Comparison of ENCODE assay signal across 8 mouse cellular contexts in genomic region chr13:29957731-29958254, GRCm38 (mm10). TPM values are rescaled to one million over a fixed set of nuclear protein-coding genes. Genes with fewer than 3 reads are reported as not detected.
A peak's percentile ranks its signal among the peaks of the same experiment; 100 is the strongest.
DNase-seq lines count a peak whose midpoint lies in the region; ATAC-seq and TF ChIP-seq lines count a peak whose summit lies in the region.

No protein-coding gene starts in this region.

- ATAC-seq in lung, embryonic 14.5 days (ENCODE audit: insufficient read depth): peak; percentile 62
- peak; percentile 44; the same call in 1 of the 2 replicates for ATAC-seq in embryonic facial prominence, embryonic 14.5 days (ENCODE audit: low read depth)
- peak; percentile 33; the same call in 1 of the 2 replicates for ATAC-seq in lung, postnatal 0 days

- WGBS in lung, embryonic 14.5 days: 71% methylated on average over 9 of the region's 9 CpGs
- WGBS in embryonic facial prominence, embryonic 14.5 days: 39% methylated on average over 9 of the region's 9 CpGs
- 54% methylated on average over 9 of the region's 9 CpGs for WGBS in kidney, adult 2 months
- WGBS in lung, postnatal 0 days: 70% methylated on average over 9 of the region's 9 CpGs

- 0 out of 2 replicates have a peak, but pooled peaks cover 3% of the 10 kb centered on the region for H3K9me3 ChIP-seq in lung, embryonic 14.5 days (ENCODE audit: low read depth, low read length)
- H3K9me3 ChIP-seq in embryonic facial prominence, embryonic 14.5 days (ENCODE audit: control insufficient read depth, low read length): no peaks in the 10 kb centered on the region
- no peaks in the 10 kb centered on the region for H3K9me3 ChIP-seq in lung, postnatal 0 days (ENCODE audit: low read length)

- no peak overlapping the region for H3K27ac ChIP-seq in lung, embryonic 14.5 days (ENCODE audit: low read depth)
- 0 out of 2 replicates have a peak overlapping the region, but pooled peaks have one; percentile 21 for H3K27ac ChIP-seq in embryonic facial prominence, embryonic 14.5 days (replicated peaks; ENCODE audit: low read depth, low read length)
- H3K27ac ChIP-seq in kidney, adult 2 months (ENCODE audit: insufficient read depth, low read depth, low read length): no peak overlapping the region
- no peak overlapping the region for H3K27ac ChIP-seq in lung, postnatal 0 days (ENCODE audit: low read length)

- H3K4me1 ChIP-seq in lung, embryonic 14.5 days (ENCODE audit: insufficient read depth): no peaks in the 10 kb centered on the region
- peaks cover 7% of the 10 kb centered on the region; the same call in 1 of the 2 replicates for H3K4me1 ChIP-seq in embryonic facial prominence, embryonic 14.5 days (ENCODE audit: control insufficient read depth, insufficient read depth, low read length)
- H3K4me1 ChIP-seq in kidney, adult 2 months (ENCODE audit: control insufficient read depth, insufficient read depth, low read length): no peaks in the 10 kb centered on the region
- H3K4me1 ChIP-seq in lung, postnatal 0 days (ENCODE audit: insufficient read depth, low read depth, low read length): no peaks in the 10 kb centered on the region

- H3K27me3 ChIP-seq in lung, embryonic 14.5 days (ENCODE audit: insufficient read depth, low read length): no peaks in the 10 kb centered on the region
- no peaks in the 10 kb centered on the region for H3K27me3 ChIP-seq in embryonic facial prominence, embryonic 14.5 days (replicated peaks; ENCODE audit: control insufficient read depth, insufficient read depth, low read length)
- no peaks in the 10 kb centered on the region for H3K27me3 ChIP-seq in kidney, adult 2 months (replicated peaks; ENCODE audit: control insufficient read depth, insufficient read depth, low read length)
- no peaks in the 10 kb centered on the region for H3K27me3 ChIP-seq in lung, postnatal 0 days (replicated peaks; ENCODE audit: insufficient read depth, low read length)

- H3K9ac ChIP-seq in lung, embryonic 14.5 days: no peak overlapping the region
- H3K9ac ChIP-seq in embryonic facial prominence, embryonic 14.5 days (ENCODE audit: low read depth, low read length): no peak overlapping the region
- no peak overlapping the region for H3K9ac ChIP-seq in lung, postnatal 0 days (replicated peaks; ENCODE audit: low read depth)

- H3K4me2 ChIP-seq in lung, embryonic 14.5 days: no peak overlapping the region
- H3K4me2 ChIP-seq in embryonic facial prominence, embryonic 14.5 days (ENCODE audit: low read depth, low read length): no peak overlapping the region
- H3K4me2 ChIP-seq in lung, postnatal 0 days (replicated peaks; ENCODE audit: low read depth, low read length): no peak overlapping the region

- no peak for TF ChIP-seq EP300 in lung, postnatal 0 days (IDR thresholded peaks at IDR 0.05)

- 0 out of 2 replicates have a peak, but pooled peaks cover 9% of the 10 kb centered on the region for H3K36me3 ChIP-seq in lung, embryonic 14.5 days (ENCODE audit: insufficient read depth)
- no peaks in the 10 kb centered on the region for H3K36me3 ChIP-seq in embryonic facial prominence, embryonic 14.5 days (ENCODE audit: control insufficient read depth, insufficient read depth, low read length)
- no peaks in the 10 kb centered on the region for H3K36me3 ChIP-seq in kidney, adult 2 months (ENCODE audit: control insufficient read depth, insufficient read depth, low read length)
- no peaks in the 10 kb centered on the region for H3K36me3 ChIP-seq in lung, postnatal 0 days (ENCODE audit: insufficient read depth, low read length)

- H3K4me3 ChIP-seq in lung, embryonic 14.5 days (ENCODE audit: low read depth, low read length): no peak overlapping the region
- no peak overlapping the region for H3K4me3 ChIP-seq in embryonic facial prominence, embryonic 14.5 days (ENCODE audit: low read depth, low read length)
- no peak overlapping the region for H3K4me3 ChIP-seq in kidney, adult 2 months (ENCODE audit: insufficient read depth, low read depth, low read length)
- H3K4me3 ChIP-seq in lung, postnatal 0 days (ENCODE audit: low read depth, low read length): no peak overlapping the region

- DNase-seq in lung, embryonic 14.5 days: no peak
- DNase-seq in lung, adult 18-20 months: no peak
- peak; percentile 49 for DNase-seq in embryonic facial prominence, embryonic 14.5 days (ENCODE audit: low spot score)
- DNase-seq in kidney, adult 2 months: peak; percentile 31
- DNase-seq in lung, postnatal 0 days (ENCODE audit: low spot score): no peak
- DNase-seq in layer of hippocampus, postnatal 25 days (ENCODE audit: extremely low spot score in 1 of 2, low spot score in 1 of 2): no peak
- DNase-seq in layer of hippocampus, postnatal 14 days (ENCODE audit: low spot score in 2 of 2): no peak
- DNase-seq in thymus, postnatal 0 days (ENCODE audit: low spot score): no peak

- no peak for TF ChIP-seq CTCF in lung, embryonic 14.5 days (IDR thresholded peaks at IDR 0.05; ENCODE audit: low read depth)
- TF ChIP-seq CTCF in kidney, adult 2 months (conservative IDR thresholded peaks at IDR 0.05; ENCODE audit: insufficient read depth, insufficient read length, low read depth, low read length): no peak
- no peak for TF ChIP-seq CTCF in lung, postnatal 0 days (IDR thresholded peaks at IDR 0.05)

- TF ChIP-seq POLR2A in kidney, adult 2 months (IDR thresholded peaks at IDR 0.05; ENCODE audit: low read depth, low read length): no peak

RNA-seq across cellular contexts. Expression of gene E2f3, which starts 28.1 kb away (rescaled TPM):
- 17.6 and 18.3 TPM in 2 replicates for polyA plus RNA-seq in lung, embryonic 14.5 days (2014; fragmentation: Nextera tagmentation; extraction: Ambion mirVana)
- 9.7 and 10.6 TPM in 2 replicates for polyA plus RNA-seq in embryonic facial prominence, embryonic 14.5 days (2014; fragmentation: Nextera tagmentation; extraction: Ambion mirVana)
- polyA plus RNA-seq in kidney, adult 2 months (2012; rRNA removed): 2.1 and 2.2 TPM in 2 replicates
- polyA plus RNA-seq in lung, postnatal 0 days (2015; fragmentation: Nextera tagmentation; extraction: Ambion mirVana): 2.6 and 3.0 TPM in 2 replicates
- total RNA-seq in layer of hippocampus, postnatal 25 days (2021): 10 to 100 TPM; 24.2 to 25.6 TPM
- 10 to 100 TPM; 26.7 to 27.4 TPM for total RNA-seq in layer of hippocampus, postnatal 14 days (2021)
- polyA plus RNA-seq in thymus, postnatal 0 days (2015; fragmentation: Nextera tagmentation; extraction: Ambion mirVana): 7.1 and 7.5 TPM in 2 replicates

Comparison
In these comparisons a context has a peak if more than half of its experiments do, and no peak if none do; other contexts are left out.
1. DNase-seq: peak in embryonic facial prominence, embryonic 14.5 days (single experiment) and kidney, adult 2 months (single experiment); none in lung, embryonic 14.5 days (single experiment), lung, adult 18-20 months (0 of 2), lung, postnatal 0 days (single experiment), layer of hippocampus, postnatal 25 days (0 of 2), layer of hippocampus, postnatal 14 days (0 of 2) and thymus, postnatal 0 days (single experiment).
2. Peak in every context shown above with its lines, with median percentiles within 50 percentile points of each other: ATAC-seq.